Comparison of ENCODE assay signal across 11 mouse cellular contexts in the genomic region with DNA sequence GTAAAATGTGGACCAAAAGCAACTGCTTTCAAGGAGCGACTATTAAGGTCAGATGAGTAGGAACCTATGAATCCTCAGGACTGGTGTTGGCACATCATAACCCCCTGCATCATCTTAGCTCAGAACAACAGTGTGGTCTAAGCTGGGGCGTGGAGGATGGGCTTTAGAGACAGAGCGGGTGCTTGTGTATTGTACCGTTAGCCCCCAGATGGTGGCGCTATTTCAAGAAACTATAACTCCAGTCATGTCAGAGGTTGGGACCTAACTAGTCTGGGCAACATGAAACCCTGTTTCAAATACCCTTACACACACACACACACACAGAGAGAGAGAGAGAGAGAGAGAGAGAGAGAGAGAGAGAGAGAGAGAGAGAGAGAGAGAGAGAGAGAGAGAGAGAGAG. TPM values are rescaled to one million over a fixed set of nuclear protein-coding genes. Genes with fewer than 3 reads are reported as not detected.
A peak's percentile ranks its signal among the peaks of the same experiment; 100 is the strongest.
DNase-seq lines count a peak whose midpoint lies in the region; ATAC-seq and TF ChIP-seq lines count a peak whose summit lies in the region.
"Had no signal": no experiment of that assay in that cellular context is flagged by ENCODE, and none has a peak within 500 bp of the region (broad histone marks: within the 10 kb centered on the region; RNA-seq: fewer than 3 reads in every experiment).

No protein-coding gene starts in this region.

- TF ChIP-seq CTCF in layer of hippocampus, adult 2 months (conservative IDR thresholded peaks at IDR 0.05) = peak; percentile 48
- TF ChIP-seq CTCF in liver, embryonic 14.5 days (IDR thresholded peaks at IDR 0.05; ENCODE audit: low read depth) = peak; percentile 64

- H3K36me3 ChIP-seq in ES-E14 (ENCODE audit: control insufficient read depth, insufficient read depth, low read length, poor library complexity, severe bottlenecking) = no peaks in the 10 kb centered on the region
- no peaks in the 10 kb centered on the region for H3K36me3 ChIP-seq in liver, embryonic 14.5 days (replicated peaks; ENCODE audit: control insufficient read depth, insufficient read depth, low read depth)

- no peak overlapping the region for H3K4me2 ChIP-seq in liver, embryonic 14.5 days (ENCODE audit: low read depth)

- TF ChIP-seq EP300 in liver, embryonic 14.5 days (IDR thresholded peaks at IDR 0.05; ENCODE audit: low read depth) = no peak

- intact Hi-C loops in heart, postnatal 10 days (cut with DNase I) = no loop called here

- no peak for ATAC-seq in liver, embryonic 14.5 days (ENCODE audit: insufficient read depth)
- ATAC-seq in megakaryocyte, adult 5-6 weeks (ENCODE audit: poor library complexity, severe bottlenecking) = no peak

- peaks cover 0 to 8% of the 10 kb centered on the region in 2 experiments; a peak in 1 of 4 replicates for H3K4me1 ChIP-seq in ES-E14 (ENCODE audit: control insufficient read depth in 2 of 2, insufficient read depth in 2 of 2, low read length in 2 of 2, poor library complexity in 1 of 2)
- peaks cover 22 to 39% of the 10 kb centered on the region in 2 experiments for H3K4me1 ChIP-seq in liver, embryonic 14.5 days (replicated peaks; ENCODE audit: control insufficient read depth in 2 of 2, insufficient read depth in 2 of 2, low read length in 1 of 2)

- H3K27me3 ChIP-seq in liver, embryonic 14.5 days (ENCODE audit: control insufficient read depth, insufficient read depth, low read length) = no peaks in the 10 kb centered on the region

- in situ Hi-C loops in ES-E14 (cut with MboI; ENCODE audit: low sequenced_read_pairs in 2 of 2, unreplicated experiment in 2 of 2) = no loop called here

- WGBS in liver, embryonic 14.5 days (ENCODE audit: insufficient replicate concordance) = 29% methylated on average over 5 of the region's 5 CpGs

- no peaks in the 10 kb centered on the region for H3K9me3 ChIP-seq in ES-E14 (ENCODE audit: control insufficient read depth, insufficient read depth, low read depth, low read length)
- no peaks in the 10 kb centered on the region for H3K9me3 ChIP-seq in liver, embryonic 14.5 days (ENCODE audit: control insufficient read depth, low read length)

- no peak overlapping the region for H3K27ac ChIP-seq in layer of hippocampus, adult 2 months
- H3K27ac ChIP-seq in ES-E14 (ENCODE audit: insufficient read depth, low read depth, low read length, poor library complexity, severe bottlenecking) = no peak overlapping the region; the same call in 1 of the 2 replicates
- no peak overlapping the region for H3K27ac ChIP-seq in liver, embryonic 14.5 days

- no peak overlapping the region for H3K9ac ChIP-seq in ES-E14 (ENCODE audit: insufficient read depth, low read depth, low read length, poor library complexity, severe bottlenecking)
- H3K9ac ChIP-seq in liver, embryonic 14.5 days (replicated peaks) = no peak overlapping the region

- H3K4me3 ChIP-seq in layer of hippocampus, adult 2 months = no peak overlapping the region
- H3K4me3 ChIP-seq in ES-E14 (ENCODE audit: insufficient read depth in 1 of 2, low read depth in 1 of 2, low read length in 2 of 2, poor library complexity in 1 of 2, severe bottlenecking in 1 of 2) = no peak overlapping the region
- no peak overlapping the region for H3K4me3 ChIP-seq in liver, embryonic 14.5 days (ENCODE audit: insufficient read depth in 1 of 2, low read depth in 2 of 2, low read length in 2 of 2)

- DNase-seq in layer of hippocampus, adult 2 months (ENCODE audit: low spot score in 2 of 2) = no peak
- no peak for DNase-seq in layer of hippocampus, postnatal 14 days (ENCODE audit: low spot score in 2 of 2)
- DNase-seq in A20 (ENCODE audit: low read depth, low spot score) (peak; percentile 50), ES-E14 (ENCODE audit: low read depth, low spot score) (peak; percentile 70)
- DNase-seq in liver, embryonic 14.5 days (ENCODE audit: low read depth in 3 of 3, low spot score in 3 of 3) = no peak
- no peak for DNase-seq in heart, postnatal 10 days
- DNase-seq: lung, postnatal 14 days; thymus, postnatal 36 days had no signal

TF ChIP-seq in ES-E14, 5 proteins besides CTCF, POLR2A, EP300 and RAD21:
- TF ChIP-seq HCFC1 (IDR thresholded peaks at IDR 0.05; ENCODE audit: borderline replicate concordance, insufficient read depth, low read length) (no peak), MAFK (IDR thresholded peaks at IDR 0.05; ENCODE audit: insufficient read depth, low read depth, low read length) (no peak), ZC3H11A (IDR thresholded peaks at IDR 0.05; ENCODE audit: borderline replicate concordance, low read depth, low read length) (no peak), ZNF384 (IDR thresholded peaks at IDR 0.05; ENCODE audit: low read depth, low read length) (no peak), CHD2 (IDR thresholded peaks at IDR 0.05; ENCODE audit: low read depth, low read length) (no peak)

RNA-seq across cellular contexts. Expression of a gene that starts 18.5 kb away (rescaled TPM):
- total RNA-seq in layer of hippocampus, adult 2 months (2021) = under 1 TPM in 1 of 2 experiments, not detected in 1; 0.15 TPM
- total RNA-seq in layer of hippocampus, postnatal 14 days (2021) = under 1 TPM in 1 of 2 experiments, not detected in 1; 0.46 TPM
- total RNA-seq in ES-E14 (2012; rRNA removed) = 0.09 and 0.53 TPM in 2 replicates
- 0.01 TPM in 1 of 2 replicates, not detected in the other for polyA plus RNA-seq in liver, embryonic 14.5 days (2012; rRNA removed)
- polyA plus RNA-seq in liver, embryonic 14.5 days (2014; fragmentation: Nextera tagmentation; extraction: Ambion mirVana) = not detected in 2 replicates
- not detected for total RNA-seq in heart, postnatal 10 days (2021)
- total RNA-seq in megakaryocyte, adult 5-6 weeks (2015) = not detected in 2 replicates
- total RNA-seq in megakaryocyte, adult 5-6 weeks (2017) = not detected in 2 replicates
- total RNA-seq: left cerebral cortex, postnatal 36 days had no signal
- polyA plus RNA-seq: heart, embryonic 14.5 days had no signal

RNA-seq across cellular contexts. Expression of a gene that starts 38.3 kb away (rescaled TPM):
- total RNA-seq in layer of hippocampus, adult 2 months (2021) = 10 to 100 TPM; 11.1 to 14.1 TPM
- total RNA-seq in layer of hippocampus, postnatal 14 days (2021) = 1 to 10 TPM; 7.9 to 9.6 TPM
- total RNA-seq in ES-E14 (2012; rRNA removed) = 4.6 and 8.0 TPM in 2 replicates
- 0.45 and 0.48 TPM in 2 replicates for polyA plus RNA-seq in liver, embryonic 14.5 days (2012; rRNA removed)
- polyA plus RNA-seq in liver, embryonic 14.5 days (2014; fragmentation: Nextera tagmentation; extraction: Ambion mirVana) = 0.23 and 0.30 TPM in 2 replicates
- 1 to 10 TPM; 3.0 to 3.1 TPM for total RNA-seq in heart, postnatal 10 days (2021)
- total RNA-seq in megakaryocyte, adult 5-6 weeks (2015) = 0.16 and 0.27 TPM in 2 replicates
- not detected in 2 replicates for total RNA-seq in megakaryocyte, adult 5-6 weeks (2017)

Comparison
In these comparisons a context has a peak if more than half of its experiments do, and no peak if none do; other contexts are left out.
1. DNase-seq: peak in A20 (single experiment) and ES-E14 (single experiment); none in layer of hippocampus, adult 2 months (0 of 2), layer of hippocampus, postnatal 14 days (0 of 2), liver, embryonic 14.5 days (0 of 3) and heart, postnatal 10 days (0 of 2).